Mouse (Mus musculus) olfactory bulb, adult 2 months (tissue): ENCODE data around the gene Anks1b.

Experiments used
- CTCF ChIP-seq: fragments of 200-500 bp; IDR thresholded peaks from 2 replicates; pipeline ENCODE4 v1.5.1; 2012; ENCODE audit warnings: low read depth, mild to moderate bottlenecking, low read length, moderate library complexity; ENCODE audit not compliant: insufficient read depth
- POLR2A ChIP-seq: fragments of 200-500 bp; IDR thresholded peaks from 2 replicates; pipeline ENCODE4 v1.6.1; 2012; ENCODE audit warnings: mild to moderate bottlenecking, low read depth, low read length, moderate library complexity; ENCODE audit not compliant: insufficient read depth

GRCm38 (mm10) chr10:90609437-90609836 lies 736.1 kb downstream of the Anks1b start:
- TF ChIP-seq POLR2A, result no peak
- no peak for TF ChIP-seq CTCF
